Mouse (Mus musculus) liver, embryonic 11.5 days (tissue): ENCODE measurements around the gene Stk10. TPM values are rescaled to one million over a fixed set of nuclear protein-coding genes. Genes with fewer than 3 reads are reported as not detected.

Source experiments
- ATAC-seq: fragments of 200-750 bp; cut with Nextera tagmentation; replicated peaks from 2 replicates; pipeline ENCODE4 v1.8.0; 2017; ENCODE audit warnings: moderate number of reproducible peaks, mild to moderate bottlenecking, moderate TSS enrichment, moderate library complexity; ENCODE audit not compliant: low FRiP score
- DNase-seq: peaks from one replicate; pipeline ENCODE4 v3.0.0-alpha.2; 2017; ENCODE audit warnings: low spot score
- H3K27ac ChIP-seq: fragments of 300-500 bp; sonication (generic); 2 replicates; pipeline ENCODE4 v1.5.1; 2014; ENCODE audit warnings: mild to moderate bottlenecking, low read depth, low read length, control low read depth
- H3K27me3 ChIP-seq: fragments of 300-500 bp; sonication (generic); replicated peaks from 2 replicates; pipeline ENCODE4 v1.6.1; 2014; ENCODE audit warnings: low read length, mixed read lengths; ENCODE audit not compliant: control insufficient read depth, insufficient read depth
- H3K36me3 ChIP-seq: fragments of 300-500 bp; sonication (generic); 2 replicates; pipeline ENCODE4 v1.6.1; 2014; ENCODE audit warnings: mild to moderate bottlenecking, low read length, moderate library complexity, mixed read lengths; ENCODE audit not compliant: control insufficient read depth, insufficient read depth
- H3K4me1 ChIP-seq: fragments of 300-500 bp; sonication (generic); replicated peaks from 2 replicates; pipeline ENCODE4 v1.6.1; 2014; ENCODE audit warnings: low read length, mixed read lengths; ENCODE audit not compliant: control insufficient read depth, insufficient read depth
- H3K4me2 ChIP-seq: fragments of 300-500 bp; sonication (generic); 2 replicates; pipeline ENCODE4 v1.6.1; 2014; ENCODE audit warnings: mild to moderate bottlenecking, control low read depth, moderate library complexity
- H3K4me3 ChIP-seq: fragments of 300-500 bp; sonication (generic); 2 replicates; pipeline ENCODE4 v1.5.1; 2014; ENCODE audit warnings: low read depth, low read length, control low read depth
- H3K9ac ChIP-seq: fragments of 300-500 bp; sonication (generic); 2 replicates; pipeline ENCODE4 v1.6.1; 2014; ENCODE audit warnings: low read depth, low read length, control low read depth
- H3K9me3 ChIP-seq: fragments of 300-500 bp; sonication (generic); 2 replicates; pipeline ENCODE4 v1.6.1; 2016; ENCODE audit warnings: low read length, inconsistent platforms, mixed read lengths; ENCODE audit not compliant: control insufficient read depth
- WGBS: fragments of 180-500 bp; shearing (Covaris S2); extraction: QIAGEN DNeasy Blood & Tissue Kit; methylation state at CpG from one replicate; pipeline ENCODE4 v1.1.7; 2014; 5-methylcytosine and 5-hydroxymethylcytosine counted together
- polyA plus RNA-seq: library from polyadenylated mRNA; unstranded; fragments of >200 nt; fragmentation: Nextera tagmentation; extraction: Ambion mirVana; gene quantifications from 2 replicates; pipeline ENCODE4 v1.2.1, GENCODE M21; 2014

Stk10 gene
- polyA plus RNA-seq, 1 experiment from 2014 or later: 5.8 TPM

GRCm38 (mm10) chr11:32588892-32589172 lies 55.7 kb downstream of the Stk10 start:
- ATAC-seq: no peak

DNA sequence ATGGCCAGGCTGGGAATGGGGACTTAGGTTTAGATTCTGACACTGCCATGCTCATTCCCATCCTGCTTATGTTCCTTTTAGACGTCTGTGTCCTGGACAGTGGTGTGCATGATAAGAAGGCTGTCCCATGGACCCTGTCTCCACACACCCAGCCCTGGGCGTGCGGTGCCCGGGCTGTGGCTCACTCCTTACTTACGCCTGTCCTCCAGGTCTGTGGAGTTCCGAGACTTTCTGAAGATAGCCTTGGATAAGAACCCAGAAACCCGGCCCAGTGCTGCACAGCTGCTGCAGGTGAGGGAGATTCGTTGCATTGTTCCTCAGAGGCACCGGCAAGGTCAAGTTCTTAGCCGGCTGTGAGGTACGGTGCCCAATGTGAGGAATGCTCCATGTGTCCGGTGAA lies 56.1 kb downstream of the Stk10 start:
- no peak overlapping the region for H3K4me2 ChIP-seq

More at GRCm38 (mm10) chr11:32588892-32589172, 55.7 kb downstream of the Stk10 start:
- Histone ChIP-seq H3K9me3 (no peaks in the 10 kb centered on the region), H3K36me3 (no peaks in the 10 kb centered on the region), H3K4me3 (no peak overlapping the region), H3K4me1 (peaks cover 4% of the 10 kb centered on the region; the same call in 1 of the 2 replicates), H3K4me2 (no peak overlapping the region), H3K27me3 (no peaks in the 10 kb centered on the region), H3K9ac (no peak overlapping the region), H3K27ac (no peak overlapping the region)
- 77% methylated on average over 11 of the region's 11 CpGs for WGBS
- no peak for DNase-seq

DNA sequence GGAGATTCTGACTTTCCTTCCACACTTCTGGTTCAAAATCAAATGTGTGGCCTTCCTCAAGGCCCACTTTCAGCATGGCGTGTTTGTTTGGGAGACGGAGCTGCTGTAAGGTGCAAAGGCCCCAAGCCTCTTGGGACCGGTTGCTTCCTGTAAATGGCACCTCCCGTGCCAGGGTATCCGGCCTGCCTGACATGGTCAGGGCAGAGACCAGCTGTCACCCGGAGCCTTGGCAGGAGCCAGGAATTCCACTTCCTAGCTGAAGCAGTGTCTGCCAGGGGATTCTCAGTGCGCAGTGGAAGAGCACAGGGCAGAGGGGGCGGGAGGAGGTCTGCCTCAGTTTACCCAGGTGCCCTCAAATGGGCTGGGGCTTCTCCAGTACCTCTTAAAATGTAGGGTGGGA lies 56.7 kb downstream of the Stk10 start:
- H3K4me2 ChIP-seq: no peak overlapping the region
- 91% methylated on average over 8 of the region's 8 CpGs for WGBS
- peaks cover 4% of the 10 kb centered on the region; the same call in 1 of the 2 replicates for H3K4me1 ChIP-seq
- no peaks in the 10 kb centered on the region for H3K9me3 ChIP-seq
- DNase-seq (no peak), ATAC-seq (no peak)
- no peak overlapping the region for H3K27ac ChIP-seq
- H3K9ac ChIP-seq: no peak overlapping the region
- H3K36me3 ChIP-seq: no peaks in the 10 kb centered on the region
- H3K4me3 ChIP-seq: no peak overlapping the region
- H3K27me3 ChIP-seq: no peaks in the 10 kb centered on the region

More for the DNA sequence above, 56.1 kb downstream of the Stk10 start:
- WGBS: 88% methylated on average over 12 of the region's 12 CpGs
- no peak for ATAC-seq
- Histone ChIP-seq H3K36me3 (no peaks in the 10 kb centered on the region), H3K4me1 (peaks cover 4% of the 10 kb centered on the region; the same call in 1 of the 2 replicates), H3K4me3 (no peak overlapping the region), H3K27ac (no peak overlapping the region), H3K9ac (no peak overlapping the region), H3K9me3 (no peaks in the 10 kb centered on the region), H3K27me3 (no peaks in the 10 kb centered on the region)
- DNase-seq: no peak

DNA sequence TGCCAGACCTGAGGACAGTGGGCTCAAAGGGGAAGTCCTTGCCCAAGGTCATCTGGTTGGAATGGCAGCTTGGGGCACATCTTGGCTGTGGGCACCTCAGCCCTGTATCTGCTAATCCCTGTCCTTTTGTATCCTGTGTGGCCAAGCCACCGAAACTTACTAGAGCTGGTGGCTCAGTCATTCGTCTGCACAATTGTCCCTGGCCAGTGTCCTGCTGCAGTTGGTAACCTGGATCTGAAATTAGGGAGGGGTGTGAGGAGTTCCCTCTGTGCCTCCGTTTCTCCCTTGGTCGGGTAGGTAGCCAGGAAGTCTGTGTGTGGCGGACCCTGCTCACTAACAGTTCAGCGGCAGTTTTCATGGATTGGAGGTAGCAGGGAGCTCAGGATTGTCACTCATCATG lies 57.1 kb downstream of the Stk10 start:
- ATAC-seq (no peak), DNase-seq (no peak)

DNA sequence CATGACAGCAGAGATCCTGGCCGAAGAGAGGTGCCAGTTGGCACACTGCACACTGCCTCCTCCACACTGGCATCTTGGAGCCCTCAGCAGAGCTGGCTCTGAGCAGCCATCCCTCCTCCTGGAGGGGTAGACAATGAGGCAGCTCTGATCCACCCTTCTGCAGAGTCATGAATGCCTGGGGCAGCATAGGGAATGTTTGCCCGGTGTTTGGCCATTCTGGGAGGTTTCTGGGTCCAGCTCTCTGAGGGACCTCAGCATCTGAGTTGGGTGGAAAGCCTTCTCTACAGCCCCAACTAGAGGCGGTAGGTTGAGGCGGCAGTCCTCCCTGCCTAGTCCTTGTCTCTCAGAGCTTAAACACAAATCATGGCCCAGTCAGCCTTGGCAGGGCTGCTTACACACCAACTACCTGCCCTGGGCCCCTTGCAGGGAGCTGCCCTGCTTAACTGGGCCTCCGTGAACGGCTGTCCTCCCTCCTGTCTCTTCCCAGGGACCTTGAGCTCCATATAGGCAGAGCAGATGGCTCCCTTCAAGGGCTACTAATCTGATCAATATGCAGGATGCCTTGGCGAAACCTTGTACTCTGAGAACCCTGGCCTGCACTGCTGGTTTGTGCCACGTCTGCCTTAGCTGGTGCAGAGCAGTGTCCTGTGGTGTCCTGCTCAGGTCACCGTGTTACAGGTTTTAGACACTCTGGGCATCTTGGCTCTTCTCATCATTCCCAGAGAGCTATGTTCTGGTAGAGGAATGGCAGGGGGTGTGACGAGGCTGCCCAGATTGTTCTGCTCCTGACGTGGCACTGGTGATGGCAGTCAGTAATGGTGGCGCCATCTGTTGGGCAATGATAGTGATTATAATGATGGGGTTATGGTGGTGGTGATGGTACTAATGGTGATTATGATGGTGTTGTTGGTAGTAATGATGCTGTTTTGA lies 59.1 kb downstream of the Stk10 start:
- H3K27me3 ChIP-seq: no peaks in the 10 kb centered on the region
- no peak overlapping the region for H3K4me3 ChIP-seq
- H3K36me3 ChIP-seq: no peaks in the 10 kb centered on the region
- no peak overlapping the region for H3K9ac ChIP-seq
- no peak overlapping the region for H3K4me2 ChIP-seq
- WGBS: 73% methylated on average over 12 of the region's 12 CpGs
- ATAC-seq: no peak
- peaks cover 4% of the 10 kb centered on the region; the same call in 1 of the 2 replicates for H3K4me1 ChIP-seq
- DNase-seq: no peak
- no peaks in the 10 kb centered on the region for H3K9me3 ChIP-seq
- no peak overlapping the region for H3K27ac ChIP-seq

More for the DNA sequence above, 57.1 kb downstream of the Stk10 start:
- peaks cover 4% of the 10 kb centered on the region; the same call in 1 of the 2 replicates for H3K4me1 ChIP-seq
- no peak overlapping the region for H3K9ac ChIP-seq
- H3K9me3 ChIP-seq: no peaks in the 10 kb centered on the region
- H3K27me3 ChIP-seq: no peaks in the 10 kb centered on the region
- no peak overlapping the region for H3K27ac ChIP-seq
- H3K4me2 ChIP-seq: no peak overlapping the region
- H3K4me3 ChIP-seq: no peak overlapping the region
- no peaks in the 10 kb centered on the region for H3K36me3 ChIP-seq
- 88% methylated on average over 6 of the region's 6 CpGs for WGBS

DNA sequence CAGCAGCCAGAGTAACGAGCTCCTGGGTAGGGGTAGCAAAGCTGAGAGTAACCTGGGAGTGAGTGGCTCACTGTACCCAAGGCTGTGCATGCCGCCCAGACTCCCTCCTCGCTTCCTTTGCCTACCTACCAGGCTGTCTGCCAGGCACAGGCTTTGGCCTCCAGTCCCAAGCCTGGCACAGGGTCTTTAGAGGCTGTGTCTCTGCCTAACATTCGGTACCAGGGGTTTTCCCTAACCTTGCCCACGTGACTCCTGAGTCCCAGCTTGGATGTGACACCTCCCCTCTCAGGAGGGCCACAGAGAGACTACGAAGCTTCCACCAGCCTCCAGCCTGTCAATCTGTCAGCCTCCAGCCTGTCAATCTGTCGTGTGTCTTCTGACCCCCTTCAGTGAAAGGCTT lies 60.0 kb downstream of the Stk10 start:
- H3K27ac ChIP-seq: no peak overlapping the region
- no peaks in the 10 kb centered on the region for H3K27me3 ChIP-seq
- 73% methylated on average over 7 of the region's 7 CpGs for WGBS
- H3K36me3 ChIP-seq: no peaks in the 10 kb centered on the region
- no peak for ATAC-seq
- DNase-seq: no peak
- no peak overlapping the region for H3K4me2 ChIP-seq
- H3K4me1 ChIP-seq: no peaks in the 10 kb centered on the region; the same call in 1 of the 2 replicates
- H3K9me3 ChIP-seq: no peaks in the 10 kb centered on the region
- no peak overlapping the region for H3K4me3 ChIP-seq
- H3K9ac ChIP-seq: no peak overlapping the region

DNA sequence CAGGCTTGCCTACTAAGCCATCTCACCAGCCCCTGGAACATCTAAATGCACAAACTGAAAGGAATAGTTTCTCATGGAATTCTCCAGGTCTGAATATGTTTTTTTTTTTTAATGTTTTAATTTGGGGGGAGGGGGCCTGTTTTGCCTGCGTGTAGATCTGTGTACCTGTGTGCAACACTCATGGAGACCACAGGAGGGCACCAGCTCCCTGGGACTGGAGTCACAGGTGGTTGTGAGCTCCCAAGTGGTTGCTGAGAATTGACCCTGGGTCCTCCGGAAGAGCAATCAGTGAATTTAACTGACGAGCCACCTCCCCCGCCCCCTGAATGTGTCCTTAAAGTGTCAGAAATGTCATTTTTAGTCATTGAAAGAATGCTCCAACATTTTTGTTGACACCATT lies 61.0 kb downstream of the Stk10 start:
- ATAC-seq: no peak
- no peaks in the 10 kb centered on the region for H3K36me3 ChIP-seq
- 86% methylated on average over 4 of the region's 4 CpGs for WGBS
- no peak overlapping the region for H3K9ac ChIP-seq
- H3K9me3 ChIP-seq: no peaks in the 10 kb centered on the region
- H3K4me3 ChIP-seq: no peak overlapping the region
- no peak for DNase-seq
- H3K27me3 ChIP-seq: no peaks in the 10 kb centered on the region
- H3K4me1 ChIP-seq: no peaks in the 10 kb centered on the region
- H3K27ac ChIP-seq: no peak overlapping the region
- H3K4me2 ChIP-seq: no peak overlapping the region

DNA sequence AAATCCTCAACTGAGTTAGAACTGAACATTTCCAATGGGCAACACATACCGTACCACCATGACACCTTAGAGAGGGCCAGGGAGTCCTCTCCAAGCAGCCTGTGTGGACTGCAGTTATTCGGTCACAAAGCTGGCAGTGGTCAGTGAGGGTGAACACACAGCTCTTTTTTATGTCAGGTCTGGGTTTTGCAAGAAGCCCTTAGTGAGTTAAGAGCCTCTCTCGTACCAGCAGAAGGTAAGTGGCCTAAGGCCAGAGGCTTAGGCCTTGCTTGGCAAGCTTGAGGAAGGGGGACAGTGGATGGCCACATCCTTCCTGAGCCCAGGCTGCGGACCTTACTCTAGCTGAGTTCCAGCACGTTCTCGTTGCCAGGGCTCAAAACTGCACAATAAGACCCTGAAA lies 67.3 kb downstream of the Stk10 start:
- H3K27me3 ChIP-seq: no peaks in the 10 kb centered on the region
- ATAC-seq (no peak), DNase-seq (no peak)
- H3K27ac ChIP-seq: no peak overlapping the region
- no peak overlapping the region for H3K9ac ChIP-seq
- H3K4me1 ChIP-seq: no peaks in the 10 kb centered on the region
- no peaks in the 10 kb centered on the region for H3K36me3 ChIP-seq
- no peak overlapping the region for H3K4me3 ChIP-seq
- 87% methylated on average over 6 of the region's 6 CpGs for whole genome bisulfite sequencing
- no peak overlapping the region for H3K4me2 ChIP-seq
- H3K9me3 ChIP-seq: no peaks in the 10 kb centered on the region
